Mouse (Mus musculus) thymus, postnatal 36 days (tissue): ENCODE data around the gene Urm1.
"Not testable (repeated sequence)": the region's sequence is repeated elsewhere in the genome, so short reads cannot be mapped to it uniquely, and the experiment has no call there.

Experiments
- DNase-seq, 2 experiments: peaks; one replicate each; pipeline ENCODE4 v3.0.0; 2022; ENCODE audit warnings: mixed read lengths in 2 of 2

Urm1 gene

DNA sequence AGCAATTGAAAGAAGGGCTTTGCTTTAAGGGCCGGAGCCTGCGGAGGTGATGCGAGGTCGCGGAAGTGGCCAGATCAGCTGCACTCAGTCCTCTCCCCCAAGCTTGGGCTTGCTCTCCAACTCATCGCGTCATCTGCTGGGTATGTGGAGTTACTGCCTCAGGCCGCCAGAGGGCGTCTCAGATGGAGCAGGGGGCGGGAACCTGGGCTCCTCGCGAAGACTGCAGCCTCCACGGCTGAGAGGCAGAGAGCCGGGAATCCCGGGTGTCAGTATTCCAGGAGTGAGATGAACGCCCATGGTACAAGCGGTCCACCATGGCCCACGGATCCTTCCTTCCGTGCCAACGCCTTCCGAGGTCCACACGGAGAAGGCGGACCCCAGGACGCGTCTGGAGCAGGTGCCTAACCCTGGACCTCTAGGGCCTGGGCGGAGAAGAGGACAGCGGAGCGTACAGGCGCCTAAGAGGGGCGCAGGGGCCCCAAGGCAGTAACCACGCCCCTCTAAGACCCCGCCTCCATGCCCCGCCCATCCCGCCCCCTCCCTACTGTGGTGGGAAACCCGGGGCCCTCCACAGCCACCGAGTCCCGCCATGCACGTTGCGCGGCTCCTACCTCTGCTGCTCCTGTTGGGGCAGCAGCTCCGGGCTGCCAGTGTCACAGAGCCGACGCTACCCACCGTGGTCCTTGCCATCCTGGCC, 49.2 kb downstream of the Urm1 start, which contains the start of gene Cercam:
Gene Cercam, plus strand, starts transcription at position 216 of the 697 bp plus-strand sequence.
- DNase-seq, result peak; percentile 83 to 85

DNA sequence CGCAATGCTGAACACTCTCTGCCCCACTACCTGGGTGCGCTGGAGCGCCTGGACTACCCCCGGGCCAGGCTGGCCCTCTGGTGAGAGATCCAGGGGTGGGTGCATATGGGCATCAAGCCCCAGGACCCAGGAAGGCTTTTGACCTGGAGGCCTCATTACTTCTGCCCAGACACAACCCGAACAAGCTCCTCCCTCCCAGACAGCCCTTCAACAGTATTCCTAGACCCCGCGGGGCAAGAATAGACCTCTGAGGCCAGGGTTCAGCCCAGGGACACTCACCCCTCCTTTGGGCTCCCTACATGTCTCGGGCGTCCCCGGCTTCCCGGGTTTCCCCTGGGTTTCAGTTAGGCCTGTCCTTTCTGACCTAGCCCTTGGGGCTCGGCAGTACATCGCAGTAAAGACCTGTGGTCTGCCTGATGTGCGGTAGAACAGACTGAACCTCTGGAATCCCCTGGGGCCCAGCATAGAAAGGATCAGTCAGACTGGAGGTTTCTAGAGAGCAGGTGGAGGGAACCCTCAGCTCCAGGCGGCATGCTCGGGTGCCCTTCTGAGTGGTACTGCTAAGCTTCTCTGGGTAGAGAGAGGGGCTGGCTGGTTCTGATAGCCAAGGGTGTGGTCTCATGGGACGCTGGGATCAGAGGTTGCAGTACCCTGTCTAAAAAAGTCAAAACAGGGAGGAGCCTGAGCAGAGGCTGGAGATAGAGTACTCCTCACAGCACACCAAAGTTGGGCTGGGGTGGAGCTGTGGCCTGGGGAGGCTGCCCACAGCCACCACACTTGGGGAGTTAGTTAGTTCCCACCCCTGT, 50.0 kb downstream of the Urm1 start:
- DNase-seq, result no peak

DNA sequence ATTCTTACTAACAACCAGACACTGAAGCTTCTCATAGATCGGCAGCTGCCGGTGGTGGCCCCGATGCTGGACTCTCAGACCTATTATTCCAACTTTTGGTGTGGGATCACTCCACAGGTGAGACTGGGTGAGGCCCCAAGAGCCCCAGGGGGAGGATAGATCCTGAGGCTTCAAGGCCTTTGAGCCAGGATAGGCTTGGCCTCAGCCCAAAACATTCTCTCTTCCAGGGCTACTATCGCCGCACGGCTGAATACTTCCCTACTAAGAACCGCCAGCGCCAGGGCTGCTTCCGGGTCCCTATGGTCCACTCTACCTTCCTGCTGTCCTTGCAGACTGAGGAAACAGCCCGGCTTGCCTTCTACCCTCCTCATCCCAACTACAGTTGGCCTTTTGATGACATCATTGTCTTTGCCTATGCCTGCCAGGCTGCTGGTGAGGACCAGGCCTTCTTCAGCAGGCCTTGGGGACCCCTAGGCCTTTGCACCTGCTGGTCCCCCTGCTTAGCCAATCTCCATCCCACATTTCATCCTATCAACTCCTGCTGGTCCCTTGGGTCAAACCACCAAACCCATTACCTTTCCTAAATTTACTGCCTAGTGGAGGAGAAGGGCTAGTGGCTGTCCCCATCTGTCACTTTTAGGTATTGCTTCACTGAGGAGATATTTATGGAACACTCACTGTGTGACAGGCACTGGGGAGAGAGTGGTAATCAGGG, 52.9 kb downstream of the Urm1 start:
- no peak for DNase-seq

DNA sequence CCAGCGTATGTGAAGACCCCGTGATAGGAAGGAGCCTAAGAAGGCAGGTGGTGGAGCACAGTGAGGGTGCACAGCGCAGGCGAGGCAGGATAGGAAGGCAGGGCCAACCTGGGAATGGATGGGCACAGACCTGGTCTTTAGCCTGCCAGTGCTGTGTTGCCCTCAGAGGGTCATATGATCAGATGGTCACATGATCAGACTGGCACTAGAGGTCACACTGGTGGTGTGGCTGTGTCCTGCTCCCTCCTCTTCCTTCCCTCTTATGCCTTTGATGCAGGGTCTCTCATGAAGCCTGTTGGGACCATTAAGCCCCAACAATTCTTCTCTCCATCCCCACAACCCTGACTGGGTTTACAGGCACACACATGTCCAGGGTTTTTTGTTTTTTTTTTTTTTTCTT, 53.9 kb downstream of the Urm1 start:
- DNase-seq, result no peak

DNA sequence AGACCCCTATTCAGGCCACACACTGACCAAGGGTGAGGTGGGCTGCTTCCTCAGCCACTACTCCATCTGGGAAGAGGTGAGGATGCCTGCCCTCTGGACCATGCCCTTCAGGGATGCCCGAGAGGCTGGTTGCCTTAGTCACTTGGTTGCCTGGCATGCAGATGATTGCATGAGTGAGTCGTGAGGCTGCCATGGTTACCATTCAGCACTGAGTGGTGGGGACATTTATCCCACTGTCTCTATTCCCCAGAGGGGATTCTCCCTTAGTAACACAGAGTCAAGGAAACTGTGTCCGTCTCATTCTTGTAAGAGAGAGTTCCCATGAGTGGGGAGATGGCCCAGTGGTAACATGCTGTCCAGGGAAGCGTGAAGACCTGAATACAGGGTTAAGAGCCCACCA, 58.2 kb downstream of the Urm1 start:
- DNase-seq, result no peak

DNA sequence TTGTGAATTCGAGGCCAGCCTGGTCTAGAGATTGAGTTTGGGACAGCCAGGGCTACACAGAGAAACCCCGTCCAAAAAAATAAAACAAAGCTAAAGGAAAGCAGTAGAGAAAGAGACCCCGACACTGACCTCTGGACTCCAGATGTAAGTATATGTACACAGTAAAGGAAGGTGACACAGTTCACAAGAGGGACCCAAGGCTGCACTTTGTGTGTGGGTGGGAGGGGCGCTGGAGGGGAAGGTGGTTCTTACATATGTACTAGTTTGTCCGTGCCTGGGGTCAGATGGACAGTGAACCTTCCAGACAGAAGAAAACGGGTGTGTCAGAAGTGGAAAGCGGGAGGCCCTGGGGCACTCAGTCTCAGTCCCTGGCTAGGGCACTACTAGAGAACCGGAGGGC, 59.3 kb downstream of the Urm1 start:
- DNase-seq, result no peak

DNA sequence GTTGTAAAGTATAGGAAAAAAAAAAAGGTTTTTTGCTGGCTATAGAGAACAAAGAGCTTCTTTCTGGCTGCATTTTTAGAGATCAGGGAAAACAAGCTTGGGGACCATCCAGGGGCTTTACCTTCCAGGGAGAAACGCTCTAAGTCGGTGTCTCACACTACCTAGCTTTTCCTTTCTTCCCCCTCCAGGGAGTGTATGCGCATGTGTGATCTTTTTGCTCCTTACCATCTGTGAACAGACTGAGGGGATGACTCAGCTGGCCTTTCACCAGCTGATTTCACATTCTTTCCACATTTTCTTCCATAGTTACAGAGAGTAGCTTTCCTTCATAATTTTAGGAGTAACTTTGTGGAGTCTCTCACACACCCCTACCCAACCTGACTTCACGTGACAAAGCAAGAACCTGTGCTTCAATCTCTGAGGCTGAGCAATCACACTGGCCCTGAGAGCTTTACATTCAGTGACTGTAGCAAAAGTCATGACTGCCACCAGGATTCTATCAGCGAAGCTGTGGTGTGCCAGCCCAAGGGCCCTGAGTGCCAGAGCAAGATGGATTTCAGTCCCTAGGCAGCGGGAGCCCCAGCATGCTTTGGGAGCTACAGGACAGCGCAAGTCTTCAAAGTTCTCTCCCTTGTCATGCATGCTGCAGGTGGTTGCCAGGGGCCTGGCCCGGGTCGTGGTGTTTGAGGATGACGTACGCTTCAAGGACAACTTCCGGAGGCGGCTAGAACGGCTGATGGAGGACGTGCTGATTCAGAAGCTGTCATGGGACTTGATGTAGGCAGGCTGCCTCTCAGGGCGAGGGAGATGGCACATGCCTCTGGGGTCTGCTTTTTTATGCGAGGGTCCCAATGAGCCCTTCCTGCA, 60.3 kb downstream of the Urm1 start:
- no peak for DNase-seq

DNA sequence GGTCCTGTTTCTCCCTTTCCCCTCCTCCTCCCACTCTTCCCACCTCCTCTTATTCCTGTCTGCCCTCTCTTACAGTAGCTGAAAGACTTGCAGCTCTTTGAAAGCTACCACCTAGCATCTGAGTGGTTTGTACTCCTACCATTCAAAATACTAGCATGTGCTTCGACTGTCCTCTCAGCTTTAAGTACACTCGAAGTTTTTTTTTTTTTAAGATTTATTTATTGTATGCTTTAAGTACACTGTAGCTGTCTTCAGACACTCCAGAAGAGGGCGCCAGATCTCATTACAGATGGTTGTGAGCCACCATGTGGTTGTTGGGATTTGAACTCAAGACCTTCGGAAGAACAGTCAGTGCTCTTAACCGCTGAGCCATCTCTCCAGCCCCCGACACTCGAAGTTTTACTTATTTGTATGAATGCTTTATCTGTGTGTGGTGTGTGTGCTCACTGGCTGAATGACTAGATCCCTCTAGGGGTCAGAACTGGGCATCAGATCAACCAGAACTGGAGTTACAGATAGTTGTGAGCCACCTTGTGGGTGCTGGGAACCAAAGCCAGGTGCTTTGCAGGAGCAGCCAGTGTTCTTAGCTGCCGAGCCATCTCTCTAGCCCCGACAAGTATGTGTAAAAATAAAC, 66.9 kb downstream of the Urm1 start:
- not testable (repeated sequence) for DNase-seq

DNA sequence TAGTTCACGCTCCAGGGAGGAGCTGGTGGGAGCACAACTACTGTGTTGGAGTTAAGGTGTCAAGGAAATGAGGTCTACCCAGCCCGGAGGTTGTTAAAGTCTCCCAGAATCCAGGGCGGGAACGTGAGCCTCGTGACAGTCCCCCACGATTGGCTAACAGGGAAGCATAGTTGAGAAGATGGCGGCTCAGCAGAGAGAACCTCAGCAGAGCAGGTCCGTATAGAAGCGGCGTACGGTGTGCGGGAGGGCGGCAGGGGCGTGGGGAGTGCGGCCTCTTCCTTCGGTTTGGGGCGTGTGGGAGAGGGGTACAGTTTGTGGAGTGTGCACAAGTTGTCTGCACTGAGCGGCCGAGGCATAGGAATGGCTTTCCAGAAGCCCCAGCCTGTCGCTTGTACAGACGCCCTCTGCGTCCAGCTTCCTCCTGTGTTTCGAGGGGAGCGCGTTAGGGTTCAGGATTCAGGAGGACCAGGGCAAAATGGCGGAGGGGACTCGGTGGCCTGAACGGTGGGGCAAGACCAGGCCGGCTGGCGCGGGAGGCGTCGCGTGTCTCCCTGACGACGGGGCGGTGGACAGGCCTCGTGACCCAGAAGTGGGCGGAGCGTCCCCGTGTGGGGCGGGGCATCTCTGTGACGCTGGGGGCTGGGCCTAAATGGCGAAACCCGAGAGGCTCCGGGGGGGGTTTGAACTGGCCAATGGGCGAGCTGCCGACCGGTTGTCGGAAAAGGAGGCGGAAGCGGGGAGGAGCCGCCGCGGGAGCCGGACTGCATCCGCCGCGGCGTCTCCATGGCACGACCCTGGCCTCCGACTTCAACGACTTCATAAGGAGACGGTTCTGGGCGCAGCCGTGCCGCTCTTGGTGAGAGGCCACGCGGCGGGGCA, 69.4 kb downstream of the Urm1 start, which contains the start of gene Odf2:
Gene Odf2, plus strand, starts transcription at position 156 of the 879 bp plus-strand sequence.
- peak; percentile 99 to 100 for DNase-seq

DNA sequence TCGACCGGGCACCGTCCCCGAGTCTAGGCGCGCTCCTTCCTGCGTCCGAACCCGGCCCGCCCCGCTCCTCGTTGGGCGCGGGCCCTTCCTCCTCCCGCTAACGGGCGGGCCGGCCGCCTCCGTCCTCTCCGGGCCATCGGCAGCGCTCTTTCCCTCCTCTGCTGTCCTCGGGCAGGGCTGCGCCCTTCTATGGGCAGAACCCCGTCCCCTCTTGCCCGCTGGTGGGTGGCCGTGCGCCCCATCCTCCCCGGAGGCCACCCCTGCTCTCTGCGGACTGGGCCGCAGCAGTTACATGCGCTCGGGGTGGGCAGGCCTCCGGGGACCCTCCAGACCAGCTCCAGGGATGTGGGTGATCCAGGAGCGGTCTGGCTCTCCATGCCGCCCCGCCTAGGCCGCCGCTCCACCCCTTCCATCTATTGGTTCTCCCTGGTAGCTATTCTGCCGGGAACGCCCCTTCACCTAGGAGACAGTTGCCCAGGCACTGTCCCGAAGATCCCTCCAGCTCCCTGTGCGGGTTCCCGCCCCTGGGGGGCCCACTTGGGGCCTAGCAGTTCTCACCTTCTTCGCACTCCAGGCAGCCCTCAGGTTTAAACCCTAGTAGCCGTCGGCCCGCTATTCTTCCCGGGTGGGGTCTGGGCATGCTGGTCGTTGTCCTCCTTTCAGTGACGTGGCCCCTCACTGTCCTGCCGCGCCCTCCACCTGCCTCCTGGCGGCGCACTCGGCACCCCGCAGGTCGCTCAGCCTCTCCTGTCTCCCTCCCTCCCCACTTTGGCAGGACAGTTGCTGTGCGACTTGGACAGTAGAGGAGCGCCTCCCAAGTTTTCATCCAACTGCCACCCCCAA, 70.3 kb downstream of the Urm1 start:
- peak; percentile 65 to 76 for DNase-seq

DNA sequence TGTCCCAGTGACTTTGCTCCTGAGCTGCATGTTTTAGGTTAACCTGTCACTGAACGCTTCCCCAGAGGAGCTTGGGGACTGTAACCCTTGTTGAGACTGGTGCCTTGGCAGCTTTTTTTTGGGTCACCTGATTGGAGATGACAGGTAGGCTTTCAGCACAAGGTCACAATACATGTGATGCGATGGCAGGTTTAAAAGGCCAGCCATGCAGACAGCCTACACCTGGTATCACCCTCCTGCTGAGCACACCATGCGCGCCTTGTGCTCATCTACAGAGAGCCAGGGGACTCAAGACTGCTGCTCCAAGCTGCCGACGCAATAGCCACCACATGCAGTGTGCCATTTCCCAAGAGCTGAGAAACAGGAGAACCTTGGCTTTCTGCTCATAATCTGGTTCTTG, 71.9 kb downstream of the Urm1 start:
- no peak for DNase-seq
